Mouse (Mus musculus): ENCODE measurements at regions not wholly inside any gene's neighbourhood (a gene's known extent, or its start where the extent isn't known, plus 50 kb on each side); places are given as distances from the start of the nearest gene placed in this dataset.
A peak's percentile ranks its signal among the peaks of the same experiment; 100 is the strongest.

GRCm38 (mm10) chr13:59246070-59246469 lies 339.0 kb downstream of the Agtpbp1 start:
- no peak overlapping the region for H3K4me3 ChIP-seq (replicated peaks)
- no peaks in the 10 kb centered on the region for H3K27me3 ChIP-seq
- 85% methylated on average over 6 of the region's 6 CpGs for WGBS
- no peaks in the 10 kb centered on the region for H3K36me3 ChIP-seq (replicated peaks)
- ATAC-seq (ENCODE audit: low FRiP score), result no peak
- no peaks in the 10 kb centered on the region for H3K9me3 ChIP-seq
- peaks cover 13% of the 10 kb centered on the region for H3K4me1 ChIP-seq
- no peak overlapping the region for H3K4me2 ChIP-seq
- no peak overlapping the region for H3K27ac ChIP-seq
- H3K9ac ChIP-seq, result no peak overlapping the region

GRCm38 (mm10) chr13:59244622-59245021 lies 340.4 kb downstream of the Agtpbp1 start:
- Histone ChIP-seq H3K27ac (no peak overlapping the region), H3K9me3 (no peaks in the 10 kb centered on the region), H3K4me1 (peaks cover 8% of the 10 kb centered on the region; the same call in 1 of the 2 replicates), H3K36me3 (replicated peaks) (no peaks in the 10 kb centered on the region), H3K4me3 (replicated peaks) (no peak overlapping the region), H3K4me2 (no peak overlapping the region), H3K27me3 (0 out of 2 replicates have a peak, but pooled peaks cover 4% of the 10 kb centered on the region), H3K9ac (no peak overlapping the region)
- 94% methylated on average over 1 of the region's 1 CpGs for WGBS
- ATAC-seq (ENCODE audit: low FRiP score), result no peak

DNA sequence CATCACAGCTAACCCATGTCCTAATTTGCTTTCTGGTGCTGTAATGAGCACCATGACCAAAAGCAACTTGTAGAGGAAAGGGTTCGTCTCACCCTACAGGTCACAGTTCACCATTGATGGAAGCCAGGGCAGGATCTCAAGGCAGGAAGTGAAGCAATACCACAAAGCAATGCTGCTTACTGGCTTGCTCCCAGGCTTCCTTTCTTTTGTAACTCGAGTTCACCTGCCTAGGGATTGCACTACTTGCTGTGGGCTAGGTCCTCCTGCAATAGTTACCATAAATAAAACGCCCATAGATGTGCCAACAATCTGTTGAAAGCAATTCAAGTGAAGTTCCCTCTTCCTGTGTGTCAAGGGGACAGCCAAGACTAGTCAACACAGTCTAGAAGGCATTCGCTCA lies 342.4 kb downstream of the Agtpbp1 start:
- Histone ChIP-seq H3K4me1 (no peaks in the 10 kb centered on the region), H3K4me3 (replicated peaks) (no peak overlapping the region), H3K27ac (no peak overlapping the region), H3K4me2 (no peak overlapping the region), H3K27me3 (0 out of 2 replicates have a peak, but pooled peaks cover 4% of the 10 kb centered on the region), H3K9me3 (no peaks in the 10 kb centered on the region), H3K9ac (no peak overlapping the region), H3K36me3 (replicated peaks) (no peaks in the 10 kb centered on the region)
- WGBS, result 80% methylated on average over 4 of the region's 4 CpGs
- no peak for ATAC-seq (ENCODE audit: low FRiP score)

DNA sequence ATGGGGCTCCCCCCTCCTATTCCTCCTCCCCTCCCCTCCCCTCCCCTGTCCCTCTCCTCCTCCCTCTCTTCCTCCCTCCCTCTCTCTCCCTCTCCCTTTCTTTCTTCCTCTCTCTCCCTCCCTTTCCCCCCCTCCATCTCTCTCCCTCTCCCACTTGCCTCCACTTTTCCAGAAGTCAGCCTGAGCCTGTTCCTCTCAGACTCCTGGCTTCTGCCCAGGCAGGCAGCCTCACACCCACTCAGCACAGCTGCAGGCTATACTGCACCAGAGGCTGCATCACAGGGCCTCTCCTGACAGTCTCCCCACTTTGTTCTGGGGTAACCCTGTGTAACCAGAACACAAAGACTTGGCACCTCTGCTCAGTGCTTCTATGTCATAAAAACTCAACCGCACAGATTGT lies 346.3 kb downstream of the Agtpbp1 start:
- ATAC-seq (ENCODE audit: low FRiP score), result no peak
- WGBS, result 88% methylated on average over 1 of the region's 1 CpGs
- Histone ChIP-seq H3K27ac (no peak overlapping the region), H3K36me3 (replicated peaks) (no peaks in the 10 kb centered on the region), H3K4me2 (no peak overlapping the region), H3K27me3 (0 out of 2 replicates have a peak, but pooled peaks cover 4% of the 10 kb centered on the region), H3K9me3 (no peaks in the 10 kb centered on the region), H3K4me1 (no peaks in the 10 kb centered on the region), H3K9ac (no peak overlapping the region), H3K4me3 (replicated peaks) (no peak overlapping the region)

DNA sequence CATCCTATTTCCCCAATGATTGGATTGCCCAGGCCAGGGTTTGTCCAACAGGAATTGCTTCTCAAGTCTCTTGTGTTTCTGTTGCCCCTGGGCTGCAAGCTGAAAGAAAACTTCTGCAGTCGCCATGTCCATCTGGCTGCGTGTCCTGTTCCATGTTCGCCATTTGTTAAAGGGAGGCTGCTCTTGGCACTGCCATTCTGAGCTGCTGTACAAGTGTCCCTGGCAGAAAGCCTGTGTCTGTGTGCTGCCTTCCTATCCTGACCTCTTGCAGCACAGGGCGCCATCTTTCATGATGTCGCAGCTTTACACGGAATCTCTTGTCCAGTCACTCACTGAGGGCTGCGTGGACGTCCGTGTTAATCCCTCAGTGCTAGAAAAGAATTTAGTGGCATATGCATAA lies 349.2 kb downstream of the Agtpbp1 start:
- 89% methylated on average over 9 of the region's 9 CpGs for WGBS
- Histone ChIP-seq H3K36me3 (replicated peaks) (no peaks in the 10 kb centered on the region), H3K4me1 (no peaks in the 10 kb centered on the region), H3K4me3 (replicated peaks) (no peak overlapping the region), H3K27ac (no peak overlapping the region), H3K4me2 (no peak overlapping the region), H3K27me3 (0 out of 2 replicates have a peak, but pooled peaks cover 4% of the 10 kb centered on the region), H3K9me3 (no peaks in the 10 kb centered on the region), H3K9ac (no peak overlapping the region)
- ATAC-seq (ENCODE audit: low FRiP score), result no peak

DNA sequence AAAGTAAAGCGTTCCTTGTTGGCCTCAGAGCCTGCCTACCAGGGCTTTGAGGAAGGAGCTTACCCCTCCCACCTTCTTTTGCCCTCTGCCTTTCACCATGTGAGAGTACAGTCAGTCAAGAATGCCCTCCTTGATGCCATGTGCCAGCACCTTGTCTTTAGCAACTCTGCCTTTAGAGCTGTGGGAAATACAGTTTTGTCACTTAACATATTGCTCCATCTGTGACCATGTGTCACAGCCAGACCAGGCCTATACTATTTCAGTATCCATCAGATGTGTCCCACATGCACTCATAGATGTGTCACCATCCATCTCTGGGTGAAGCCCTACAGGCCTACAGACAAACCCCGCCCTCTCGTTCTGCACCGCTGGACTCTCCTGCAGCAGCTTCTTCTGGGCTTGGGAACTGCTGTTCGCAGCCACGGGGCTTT lies 355.9 kb downstream of the Agtpbp1 start:
- no peak overlapping the region for H3K4me3 ChIP-seq (replicated peaks)
- no peaks in the 10 kb centered on the region for H3K9me3 ChIP-seq
- no peaks in the 10 kb centered on the region for H3K27me3 ChIP-seq
- no peak overlapping the region for H3K4me2 ChIP-seq
- no peak overlapping the region for H3K27ac ChIP-seq
- WGBS, result 91% methylated on average over 6 of the region's 6 CpGs
- no peak overlapping the region for H3K9ac ChIP-seq
- H3K4me1 ChIP-seq, result no peaks in the 10 kb centered on the region; the same call in 1 of the 2 replicates
- no peaks in the 10 kb centered on the region for H3K36me3 ChIP-seq (replicated peaks)
- ATAC-seq (ENCODE audit: low FRiP score), result no peak

- 79% methylated on average over 12 of the region's 12 CpGs for WGBS
- Histone ChIP-seq H3K9ac (no peak overlapping the region), H3K4me1 (no peaks in the 10 kb centered on the region; the same call in 1 of the 2 replicates), H3K9me3 (no peaks in the 10 kb centered on the region), H3K27ac (no peak overlapping the region), H3K27me3 (no peaks in the 10 kb centered on the region), H3K4me3 (replicated peaks) (no peak overlapping the region), H3K36me3 (replicated peaks) (no peaks in the 10 kb centered on the region), H3K4me2 (no peak overlapping the region)
- ATAC-seq (ENCODE audit: low FRiP score), result no peak
These were observed 356.8 kb downstream of the Agtpbp1 start for GRCm38 (mm10) chr13:59228059-59228830.

- Histone ChIP-seq H3K9me3 (no peaks in the 10 kb centered on the region), H3K4me2 (no peak overlapping the region), H3K4me1 (no peaks in the 10 kb centered on the region; the same call in 1 of the 2 replicates), H3K27me3 (no peaks in the 10 kb centered on the region), H3K9ac (no peak overlapping the region), H3K4me3 (replicated peaks) (no peak overlapping the region), H3K27ac (no peak overlapping the region), H3K36me3 (replicated peaks) (no peaks in the 10 kb centered on the region)
- no peak for ATAC-seq (ENCODE audit: low FRiP score)
- WGBS, result 92% methylated on average over 13 of the region's 13 CpGs
These were observed 357.4 kb downstream of the Agtpbp1 start for GRCm38 (mm10) chr13:59227523-59228058.

DNA sequence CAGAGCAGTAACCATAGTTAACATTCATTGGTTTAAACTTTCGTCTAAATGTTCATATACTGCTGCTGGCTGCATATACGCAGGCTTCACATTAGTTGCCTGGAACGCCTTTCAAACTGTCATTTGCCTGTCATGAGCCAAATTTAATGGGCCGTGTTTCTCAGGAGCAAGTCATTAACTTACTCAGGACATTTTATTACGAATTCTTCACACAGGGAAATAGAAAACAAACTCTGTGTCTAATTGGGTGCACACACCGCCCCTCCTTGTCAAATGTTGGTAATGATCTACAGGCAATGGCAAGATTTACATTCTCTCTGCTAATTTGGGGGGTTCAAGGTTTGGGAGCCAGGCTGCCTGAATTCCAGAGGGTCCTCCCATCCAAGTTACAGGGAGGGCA lies 364.4 kb downstream of the Agtpbp1 start:
- H3K36me3 ChIP-seq (replicated peaks), result no peaks in the 10 kb centered on the region
- 66% methylated on average over 6 of the region's 6 CpGs for WGBS
- no peak overlapping the region for H3K4me2 ChIP-seq
- no peak overlapping the region for H3K4me3 ChIP-seq (replicated peaks)
- no peak overlapping the region for H3K27ac ChIP-seq
- no peak for ATAC-seq (ENCODE audit: low FRiP score)
- H3K9me3 ChIP-seq, result no peaks in the 10 kb centered on the region
- no peak overlapping the region for H3K9ac ChIP-seq
- H3K27me3 ChIP-seq, result no peaks in the 10 kb centered on the region
- H3K4me1 ChIP-seq, result peaks cover 5% of the 10 kb centered on the region; the same call in 1 of the 2 replicates

- Histone ChIP-seq H3K4me1 (peaks cover 5% of the 10 kb centered on the region; the same call in 1 of the 2 replicates), H3K9me3 (no peaks in the 10 kb centered on the region), H3K36me3 (replicated peaks) (no peaks in the 10 kb centered on the region), H3K9ac (no peak overlapping the region), H3K27ac (no peak overlapping the region), H3K4me2 (no peak overlapping the region), H3K27me3 (no peaks in the 10 kb centered on the region), H3K4me3 (replicated peaks) (no peak overlapping the region)
- WGBS, result 28% methylated on average over 7 of the region's 7 CpGs
- peak; percentile 70; the same call in 1 of the 2 replicates for ATAC-seq (ENCODE audit: low FRiP score)
These were observed 364.9 kb downstream of the Agtpbp1 start for GRCm38 (mm10) chr13:59220156-59220555.

- Histone ChIP-seq H3K9ac (no peak overlapping the region), H3K27ac (no peak overlapping the region), H3K9me3 (no peaks in the 10 kb centered on the region), H3K27me3 (no peaks in the 10 kb centered on the region), H3K4me3 (replicated peaks) (no peak overlapping the region), H3K4me1 (peaks cover 5% of the 10 kb centered on the region; the same call in 1 of the 2 replicates), H3K36me3 (replicated peaks) (no peaks in the 10 kb centered on the region), H3K4me2 (no peak overlapping the region)
- 89% methylated on average over 5 of the region's 5 CpGs for WGBS
- no peak for ATAC-seq (ENCODE audit: low FRiP score)
These were observed 368.2 kb downstream of the Agtpbp1 start for GRCm38 (mm10) chr13:59216686-59217298.

- no peak overlapping the region for H3K27ac ChIP-seq
These were observed 372.7 kb downstream of the Agtpbp1 start for GRCm38 (mm10) chr13:59212296-59212701.

More at GRCm38 (mm10) chr13:59212296-59212701, 372.7 kb downstream of the Agtpbp1 start:
- ATAC-seq (ENCODE audit: low FRiP score), result no peak
- no peak overlapping the region for H3K4me2 ChIP-seq
- no peak overlapping the region for H3K9ac ChIP-seq
- no peaks in the 10 kb centered on the region for H3K9me3 ChIP-seq
- H3K4me3 ChIP-seq (replicated peaks), result no peak overlapping the region
- H3K36me3 ChIP-seq (replicated peaks), result no peaks in the 10 kb centered on the region
- peaks cover 3% of the 10 kb centered on the region; the same call in 1 of the 2 replicates for H3K27me3 ChIP-seq
- WGBS, result 86% methylated on average over 15 of the region's 15 CpGs
- H3K4me1 ChIP-seq, result peaks cover 5% of the 10 kb centered on the region; the same call in 1 of the 2 replicates

Measured in forebrain, embryonic 12.5 days (tissue).